Mouse (Mus musculus) midbrain, embryonic 14.5 days (tissue): ENCODE measurements around the gene Cd9. TPM values are rescaled to one million over a fixed set of nuclear protein-coding genes. Genes with fewer than 3 reads are reported as not detected.

Experiments
- ATAC-seq: fragments of 200-750 bp; cut with Nextera tagmentation; 2 replicates; pipeline ENCODE4 v1.8.0; 2017; ENCODE audit warnings: moderate number of reproducible peaks, moderate library complexity; ENCODE audit not compliant: low FRiP score, low TSS enrichment
- DNase-seq: peaks from one replicate; pipeline ENCODE4 v3.0.0-alpha.2; 2015
- H3K27ac ChIP-seq: fragments of 300-500 bp; sonication (generic); replicated peaks from 2 replicates; pipeline ENCODE4 v1.5.1; 2014; ENCODE audit warnings: mild to moderate bottlenecking, low read depth, low read length, moderate library complexity
- H3K27me3 ChIP-seq: fragments of 300-500 bp; sonication (generic); 2 replicates; pipeline ENCODE4 v1.6.1; 2014; ENCODE audit warnings: low read length, control low read depth, mixed read lengths; ENCODE audit not compliant: control insufficient read depth, insufficient read depth
- H3K36me3 ChIP-seq: fragments of 300-500 bp; sonication (generic); 2 replicates; pipeline ENCODE4 v1.6.1; 2014; ENCODE audit warnings: low read length, control low read depth; ENCODE audit not compliant: control insufficient read depth, insufficient read depth
- H3K4me1 ChIP-seq: fragments of 300-500 bp; sonication (generic); 2 replicates; pipeline ENCODE4 v1.6.1; 2014; ENCODE audit warnings: mild to moderate bottlenecking, antibody characterized with exemption, low read length, control low read depth; ENCODE audit not compliant: control insufficient read depth, insufficient read depth
- H3K4me2 ChIP-seq: fragments of 300-500 bp; sonication (generic); 2 replicates; pipeline ENCODE4 v1.6.1; 2014; ENCODE audit warnings: mild to moderate bottlenecking, low read length, moderate library complexity
- H3K4me3 ChIP-seq: fragments of 300-500 bp; sonication (generic); replicated peaks from 2 replicates; pipeline ENCODE4 v1.5.1; 2014; ENCODE audit warnings: low read depth, low read length
- H3K9ac ChIP-seq: fragments of 300-500 bp; sonication (generic); replicated peaks from 2 replicates; pipeline ENCODE4 v1.6.1; 2014; ENCODE audit warnings: mild to moderate bottlenecking, low read length, moderate library complexity
- H3K9me3 ChIP-seq: fragments of 300-500 bp; sonication (generic); 2 replicates; pipeline ENCODE4 v1.6.1; 2016; ENCODE audit warnings: low read length, control low read depth, mixed read lengths; ENCODE audit not compliant: control insufficient read depth
- WGBS: fragments of 180-500 bp; shearing (Covaris S2); extraction: QIAGEN DNeasy Blood & Tissue Kit; methylation state at CpG from one replicate; pipeline ENCODE4 v1.1.7; 2014; 5-methylcytosine and 5-hydroxymethylcytosine counted together
- polyA plus RNA-seq: library from polyadenylated mRNA; unstranded; fragments of >200 nt; fragmentation: Nextera tagmentation; extraction: Ambion mirVana; gene quantifications from 2 replicates; pipeline ENCODE4 v1.2.1, GENCODE M21; 2014

Gene Cd9
- 59.8 and 66.5 TPM in 2 replicates for polyA plus RNA-seq

DNA sequence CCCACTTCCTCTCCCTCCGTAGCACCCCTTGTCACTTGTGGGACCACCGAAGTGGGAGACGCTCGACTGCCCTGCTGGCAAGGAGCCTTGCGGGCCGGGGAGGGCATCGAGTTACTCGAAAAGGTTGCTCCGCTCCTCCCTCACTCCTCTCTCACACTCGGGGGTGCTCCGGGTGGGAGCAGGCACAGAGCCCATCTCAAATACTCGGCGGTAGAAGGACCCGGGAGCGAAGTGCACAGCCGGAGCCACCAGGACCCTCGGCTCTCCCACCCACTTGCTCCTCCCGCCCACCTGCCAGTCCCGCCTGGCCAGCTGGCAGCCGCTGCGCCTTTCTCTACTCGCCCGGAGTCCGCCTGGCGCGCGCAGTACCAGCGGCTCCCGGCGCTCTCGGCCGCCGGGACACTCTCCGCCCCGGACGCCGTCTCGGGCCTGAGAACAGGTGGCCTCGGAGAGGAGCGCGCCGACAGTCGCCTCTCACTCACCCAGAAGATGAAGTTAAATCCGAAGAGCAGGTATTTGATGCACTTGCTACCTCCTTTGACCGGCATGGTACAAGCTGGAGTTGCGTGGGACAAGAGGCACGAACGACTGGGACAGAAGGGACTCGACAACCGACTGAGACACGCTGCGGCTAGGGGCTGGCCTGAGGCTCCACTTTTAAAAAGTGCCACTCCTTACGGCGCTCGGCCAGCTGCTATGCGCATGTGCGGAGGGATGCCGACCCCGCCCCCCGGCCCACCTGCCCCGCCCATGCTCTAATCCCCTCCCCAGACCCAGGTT, at the start of gene Cd9:
Gene Cd9 (minus strand): TSS at position 700 of the 780 bp plus-strand sequence.
- peak within 1 kb of the TSS; percentile 59 for H3K4me3 ChIP-seq
- DNase-seq (peak; percentile 77), ATAC-seq (peak; percentile 84)
- no peaks in the 10 kb centered on the region for H3K36me3 ChIP-seq
- H3K4me2 ChIP-seq: peak within 1 kb of the TSS; percentile 95
- H3K9me3 ChIP-seq: no peaks in the 10 kb centered on the region
- H3K27ac ChIP-seq: 0 out of 2 replicates have a peak within 1 kb of the TSS, but pooled peaks have one; percentile 45
- peaks cover 15% of the 10 kb centered on the region for H3K27me3 ChIP-seq
- WGBS: under 1% methylated on average over 61 of the region's 61 CpGs
- peaks cover 8% of the 10 kb centered on the region for H3K4me1 ChIP-seq
- peak within 1 kb of the TSS; percentile 47 for H3K9ac ChIP-seq

DNA sequence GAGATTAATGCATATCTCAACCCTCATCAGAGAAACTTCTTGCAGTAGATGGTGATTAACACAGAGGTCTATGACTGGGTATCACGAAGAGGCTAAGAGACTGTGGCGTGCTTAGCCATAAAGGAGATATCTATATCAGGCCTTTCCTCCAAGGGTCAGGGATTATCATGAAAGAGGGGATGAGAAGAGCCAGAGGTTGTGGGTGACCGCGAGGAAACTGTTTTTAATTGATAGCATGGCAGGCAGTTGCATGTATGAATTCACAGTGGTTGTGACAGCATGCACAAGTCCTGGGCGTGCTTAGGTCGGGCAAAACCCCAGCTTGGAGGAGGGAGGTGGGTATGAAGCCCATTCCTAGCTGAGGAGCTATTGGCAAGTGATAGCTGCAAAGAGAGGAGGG, 46.7 kb upstream of the Cd9 start:
- no peak overlapping the region for H3K4me3 ChIP-seq
- no peaks in the 10 kb centered on the region for H3K27me3 ChIP-seq
- ATAC-seq: no peak
- H3K36me3 ChIP-seq: no peaks in the 10 kb centered on the region
- no peak overlapping the region for H3K27ac ChIP-seq
- no peak for DNase-seq
- H3K9me3 ChIP-seq: no peaks in the 10 kb centered on the region
- no peak overlapping the region for H3K9ac ChIP-seq
- H3K4me1 ChIP-seq: no peaks in the 10 kb centered on the region
- 89% methylated on average over 6 of the region's 6 CpGs for WGBS
- H3K4me2 ChIP-seq: no peak overlapping the region

DNA sequence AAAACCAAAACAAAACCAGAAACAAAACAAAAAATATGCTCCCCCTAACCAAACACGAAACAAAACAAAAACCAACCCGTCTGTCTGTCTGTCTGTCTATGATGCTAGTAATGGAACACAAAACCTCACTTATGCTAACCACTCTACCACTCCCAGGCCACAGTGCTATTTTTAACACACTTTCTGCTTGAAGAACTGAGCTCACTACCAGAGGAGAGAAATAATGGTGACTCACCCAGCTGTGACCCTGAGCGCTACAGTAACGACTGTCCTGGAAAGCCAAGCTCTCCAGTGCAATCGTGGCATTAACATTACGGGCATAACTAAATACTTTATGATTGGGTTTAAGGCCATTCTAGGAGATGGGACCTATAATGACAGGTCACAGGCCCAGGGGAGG, 46.2 kb upstream of the Cd9 start:
- H3K4me1 ChIP-seq: no peaks in the 10 kb centered on the region
- DNase-seq (no peak), ATAC-seq (no peak)
- no peak overlapping the region for H3K27ac ChIP-seq
- no peaks in the 10 kb centered on the region for H3K27me3 ChIP-seq
- H3K9ac ChIP-seq: no peak overlapping the region
- H3K4me3 ChIP-seq: no peak overlapping the region
- 94% methylated on average over 6 of the region's 6 CpGs for WGBS
- no peaks in the 10 kb centered on the region for H3K36me3 ChIP-seq
- H3K4me2 ChIP-seq: no peak overlapping the region
- no peaks in the 10 kb centered on the region for H3K9me3 ChIP-seq

DNA sequence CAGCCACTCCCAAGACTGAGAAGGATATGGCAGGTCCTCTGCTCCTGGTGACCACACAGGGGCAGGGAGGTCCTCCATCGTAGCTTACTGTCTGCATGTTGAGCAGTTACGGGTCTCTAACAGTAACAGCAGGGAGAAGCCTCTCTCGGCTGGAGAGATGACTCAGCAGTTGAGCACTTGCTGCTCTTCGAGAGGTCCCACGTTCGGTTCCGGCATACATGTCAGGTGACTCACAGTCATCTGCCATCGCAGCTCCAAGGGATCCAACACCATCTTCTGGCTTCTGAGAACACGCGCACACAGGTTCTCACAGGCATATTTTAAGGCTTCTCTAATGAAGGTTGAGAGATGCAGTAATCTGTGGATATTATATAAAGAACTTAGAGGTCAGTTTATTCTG, 45.6 kb upstream of the Cd9 start:
- 87% methylated on average over 10 of the region's 10 CpGs for WGBS
- no peaks in the 10 kb centered on the region for H3K4me1 ChIP-seq

DNA sequence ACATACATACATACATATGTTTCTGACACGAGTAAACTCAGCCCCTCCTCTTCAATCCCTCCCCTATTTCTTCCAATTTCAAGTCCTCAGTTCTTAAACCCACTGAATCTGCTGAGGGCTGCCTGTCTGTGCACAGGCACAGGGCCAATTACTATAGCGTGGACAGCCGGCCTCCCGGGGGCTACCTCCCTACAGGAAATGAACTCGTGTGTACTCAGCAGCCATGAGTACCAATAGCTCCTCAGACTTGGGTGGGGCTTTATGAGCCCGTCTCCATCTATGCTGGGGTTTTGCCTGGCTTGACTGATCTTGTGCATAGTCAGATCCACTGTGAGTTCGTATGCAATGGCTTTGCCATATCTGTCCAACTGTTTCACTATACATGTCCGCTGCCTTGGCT, 44.8 kb upstream of the Cd9 start:
- ATAC-seq (no peak), DNase-seq (no peak)
- Histone ChIP-seq H3K4me3 (no peak overlapping the region), H3K4me1 (no peaks in the 10 kb centered on the region), H3K27ac (no peak overlapping the region), H3K9me3 (no peaks in the 10 kb centered on the region), H3K27me3 (no peaks in the 10 kb centered on the region), H3K4me2 (no peak overlapping the region), H3K9ac (no peak overlapping the region), H3K36me3 (no peaks in the 10 kb centered on the region)
- 82% methylated on average over 8 of the region's 8 CpGs for WGBS

More for the DNA sequence above, 45.6 kb upstream of the Cd9 start:
- H3K9ac ChIP-seq: no peak overlapping the region
- H3K36me3 ChIP-seq: no peaks in the 10 kb centered on the region
- H3K9me3 ChIP-seq: no peaks in the 10 kb centered on the region
- ATAC-seq (no peak), DNase-seq (no peak)
- H3K27me3 ChIP-seq: no peaks in the 10 kb centered on the region
- H3K27ac ChIP-seq: no peak overlapping the region
- H3K4me3 ChIP-seq: no peak overlapping the region
- no peak overlapping the region for H3K4me2 ChIP-seq

DNA sequence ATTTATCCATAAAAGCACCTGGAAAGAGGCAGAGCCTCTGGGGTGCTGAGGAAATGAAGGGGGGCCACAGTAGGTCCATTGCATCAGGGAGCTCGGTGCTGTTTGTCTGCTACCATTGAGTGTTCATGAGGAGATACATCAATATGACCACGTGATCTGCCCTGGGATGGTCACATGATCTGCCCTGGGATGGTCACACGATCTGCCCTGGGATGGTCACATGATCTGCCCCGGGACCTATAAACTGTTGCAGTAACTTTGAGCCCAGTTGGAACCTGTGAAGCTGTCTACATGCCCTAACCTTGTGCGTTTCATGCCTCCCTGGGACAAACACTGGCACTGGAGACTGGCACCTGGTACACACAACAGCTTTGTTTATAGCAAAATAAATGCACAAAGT, 43.9 kb upstream of the Cd9 start:
- Histone ChIP-seq H3K27me3 (no peaks in the 10 kb centered on the region), H3K9me3 (no peaks in the 10 kb centered on the region), H3K36me3 (no peaks in the 10 kb centered on the region), H3K4me1 (no peaks in the 10 kb centered on the region), H3K4me3 (no peak overlapping the region), H3K4me2 (no peak overlapping the region), H3K27ac (no peak overlapping the region), H3K9ac (no peak overlapping the region)
- DNase-seq: no peak
- 86% methylated on average over 5 of the region's 5 CpGs for WGBS
- ATAC-seq: no peak

DNA sequence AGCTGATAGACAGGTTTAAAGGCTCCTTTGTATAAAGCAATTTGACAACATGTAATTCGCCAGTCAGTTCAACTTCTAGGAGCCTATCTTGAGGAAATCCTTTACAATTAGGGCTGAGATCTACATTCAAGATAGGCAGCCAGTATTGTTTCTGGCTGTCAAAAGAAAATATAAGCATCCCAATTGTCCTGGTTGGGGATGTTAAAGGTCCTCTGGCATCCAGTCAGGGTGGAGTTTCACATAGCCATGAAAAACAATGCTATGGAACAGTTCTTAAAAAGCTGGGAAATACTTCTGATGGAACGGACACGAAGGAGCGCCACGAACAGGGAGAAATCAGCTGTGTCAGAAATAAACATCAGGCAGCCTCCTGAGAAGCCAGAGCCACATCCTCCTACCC, 40.4 kb upstream of the Cd9 start:
- H3K36me3 ChIP-seq: no peaks in the 10 kb centered on the region
- WGBS: 88% methylated on average over 5 of the region's 5 CpGs
- H3K4me3 ChIP-seq: no peak overlapping the region
- no peak overlapping the region for H3K4me2 ChIP-seq
- no peak for DNase-seq
- H3K9me3 ChIP-seq: no peaks in the 10 kb centered on the region
- H3K27me3 ChIP-seq: no peaks in the 10 kb centered on the region
- ATAC-seq: no peak
- H3K9ac ChIP-seq: no peak overlapping the region
- H3K4me1 ChIP-seq: no peaks in the 10 kb centered on the region
- no peak overlapping the region for H3K27ac ChIP-seq

DNA sequence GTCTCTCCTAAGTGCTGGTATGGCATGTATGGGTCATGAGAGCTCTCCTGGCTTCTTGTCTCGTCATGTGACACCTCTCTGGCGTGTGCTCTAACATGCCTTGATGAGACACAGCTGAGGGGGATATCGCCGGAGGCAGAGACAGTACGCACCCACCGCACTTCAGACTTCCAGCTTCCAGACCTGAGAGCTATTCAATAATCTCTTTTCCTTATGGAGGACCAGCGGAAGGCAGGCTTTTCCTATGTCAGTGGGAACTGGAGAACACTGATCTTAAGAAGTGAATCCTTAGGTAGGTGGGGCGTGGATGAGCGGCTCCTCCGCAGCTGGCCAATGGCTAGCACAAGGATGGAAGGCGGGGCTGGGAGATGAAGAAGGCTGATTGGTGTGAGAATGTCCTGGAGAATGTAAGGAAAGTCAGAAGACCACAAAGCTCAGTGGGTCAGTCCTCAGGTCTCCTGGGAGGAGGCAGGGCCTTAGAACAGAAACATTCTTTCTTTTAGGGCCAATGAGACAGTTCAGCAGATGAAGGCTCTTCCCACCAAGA, 38.6 kb upstream of the Cd9 start:
- H3K4me3 ChIP-seq: no peak overlapping the region
- no peaks in the 10 kb centered on the region for H3K27me3 ChIP-seq
- no peaks in the 10 kb centered on the region for H3K36me3 ChIP-seq
- H3K4me2 ChIP-seq: no peak overlapping the region
- WGBS: 91% methylated on average over 11 of the region's 11 CpGs
- H3K27ac ChIP-seq: no peak overlapping the region
- no peak overlapping the region for H3K9ac ChIP-seq
- DNase-seq: no peak
- no peaks in the 10 kb centered on the region for H3K9me3 ChIP-seq
- H3K4me1 ChIP-seq: no peaks in the 10 kb centered on the region
- ATAC-seq: no peak

DNA sequence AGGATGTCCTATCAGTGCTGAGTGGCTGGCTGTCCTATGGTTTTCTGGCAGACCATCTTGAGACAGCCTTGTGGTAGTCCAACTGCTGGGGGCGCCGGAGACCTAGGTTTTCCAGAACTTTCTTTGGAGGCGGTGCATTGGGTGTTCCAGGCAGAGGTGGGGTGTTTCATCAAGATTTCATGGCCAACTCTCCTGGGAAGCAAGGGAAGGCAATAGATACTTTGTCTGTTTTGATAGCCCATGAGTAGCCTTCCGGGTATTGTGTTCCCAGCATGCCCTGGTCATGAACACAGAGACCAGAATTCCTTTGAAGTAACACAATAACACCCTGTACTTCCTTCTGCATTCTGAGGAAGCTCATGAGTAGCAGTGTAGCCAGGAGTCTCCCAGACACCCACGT, 34.9 kb upstream of the Cd9 start:
- Histone ChIP-seq H3K4me1 (no peaks in the 10 kb centered on the region), H3K27me3 (no peaks in the 10 kb centered on the region), H3K36me3 (no peaks in the 10 kb centered on the region), H3K27ac (no peak overlapping the region), H3K9me3 (no peaks in the 10 kb centered on the region), H3K4me2 (no peak overlapping the region), H3K4me3 (no peak overlapping the region), H3K9ac (no peak overlapping the region)
- no peak for ATAC-seq
- WGBS: 95% methylated on average over 5 of the region's 5 CpGs
- no peak for DNase-seq
